Mouse (Mus musculus) embryonic facial prominence, embryonic 11.5 days (tissue): Measurements from ENCODE around the gene Nxnl1. TPM values are rescaled to one million over a fixed set of nuclear protein-coding genes. Genes with fewer than 3 reads are reported as not detected.

Experiments
- ATAC-seq: fragments of 200-750 bp; cut with Nextera tagmentation; replicated peaks from 2 replicates; pipeline ENCODE4 v1.8.0; 2017; ENCODE audit warnings: low read depth; ENCODE audit not compliant: insufficient number of reproducible peaks, low FRiP score, low TSS enrichment
- DNase-seq: peaks from one replicate; pipeline ENCODE4 v3.0.0-alpha.2; 2015; ENCODE audit warnings: low spot score
- H3K27ac ChIP-seq: fragments of 300-500 bp; sonication (generic); replicated peaks from 2 replicates; pipeline ENCODE4 v1.5.1; 2014; ENCODE audit warnings: mild to moderate bottlenecking, low read depth, low read length, control low read depth
- H3K27me3 ChIP-seq: fragments of 300-500 bp; sonication (generic); 2 replicates; pipeline ENCODE4 v1.6.1; 2014; ENCODE audit warnings: mild to moderate bottlenecking, low read length, moderate library complexity, mixed read lengths; ENCODE audit not compliant: control insufficient read depth, insufficient read depth
- H3K36me3 ChIP-seq: fragments of 300-500 bp; sonication (generic); replicated peaks from 2 replicates; pipeline ENCODE4 v1.6.1; 2014; ENCODE audit warnings: low read depth, mild to moderate bottlenecking, low read length, moderate library complexity, mixed read lengths; ENCODE audit not compliant: control insufficient read depth, insufficient read depth
- H3K4me1 ChIP-seq: fragments of 300-500 bp; sonication (generic); 2 replicates; pipeline ENCODE4 v1.6.1; 2014; ENCODE audit warnings: low read length, mixed read lengths; ENCODE audit not compliant: control insufficient read depth, insufficient read depth
- H3K4me2 ChIP-seq: fragments of 300-500 bp; sonication (generic); 2 replicates; pipeline ENCODE4 v1.6.1; 2014; ENCODE audit warnings: low read depth, mild to moderate bottlenecking, control low read depth, low read length, moderate library complexity
- H3K4me3 ChIP-seq: fragments of 300-500 bp; sonication (generic); 2 replicates; pipeline ENCODE4 v1.5.1; 2014; ENCODE audit warnings: low read depth, low read length, control low read depth
- H3K9ac ChIP-seq: fragments of 300-500 bp; sonication (generic); replicated peaks from 2 replicates; pipeline ENCODE4 v1.6.1; 2014; ENCODE audit warnings: mild to moderate bottlenecking, control low read depth, low read length
- H3K9me3 ChIP-seq: fragments of 300-500 bp; sonication (generic); replicated peaks from 2 replicates; pipeline ENCODE4 v1.6.1; 2016; ENCODE audit warnings: mild to moderate bottlenecking, low read length, inconsistent platforms, mixed read lengths; ENCODE audit not compliant: control insufficient read depth
- WGBS: fragments of 180-500 bp; shearing (Covaris S2); extraction: QIAGEN DNeasy Blood & Tissue Kit; methylation state at CpG from one replicate; pipeline ENCODE4 v1.1.7; 2014; 5-methylcytosine and 5-hydroxymethylcytosine counted together
- polyA plus RNA-seq: library from polyadenylated mRNA; unstranded; fragments of >200 nt; fragmentation: Nextera tagmentation; extraction: Ambion mirVana; gene quantifications from 2 replicates; pipeline ENCODE4 v1.2.1, GENCODE M21; 2014

Nxnl1 gene
- polyA plus RNA-seq, result 0.17 TPM in 1 of 2 replicates, not detected in the other

DNA sequence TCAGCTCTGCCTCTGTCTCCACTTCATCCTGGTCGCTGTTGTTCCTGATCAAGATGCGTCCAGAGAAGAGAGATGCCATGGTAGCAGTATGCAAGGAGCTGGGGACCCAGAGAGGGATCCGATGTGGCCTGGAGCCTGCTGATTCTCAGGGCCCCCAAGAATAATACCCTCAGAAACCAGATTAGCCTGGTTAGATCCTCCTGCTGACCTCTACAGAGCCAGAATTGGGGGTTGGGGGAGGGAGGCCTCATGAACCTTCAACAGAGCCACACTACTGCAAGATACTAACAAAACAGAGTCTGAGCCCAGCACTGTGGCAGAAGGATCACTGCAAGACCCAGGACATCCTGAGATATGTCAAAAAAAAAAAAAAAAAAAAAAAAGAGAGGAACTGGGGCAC is at the start of gene Nxnl1:
Gene Nxnl1 (minus strand): TSS at position 101 of the 400 bp plus-strand sequence.
- Histone ChIP-seq H3K27ac (no peak within 1 kb of the TSS), H3K27me3 (peaks cover 19% of the 10 kb centered on the region), H3K9me3 (peaks cover 3% of the 10 kb centered on the region), H3K4me2 (no peak within 1 kb of the TSS), H3K4me3 (no peak within 1 kb of the TSS), H3K9ac (no peak within 1 kb of the TSS), H3K4me1 (no peaks in the 10 kb centered on the region; the same call in 1 of the 2 replicates), H3K36me3 (no peaks in the 10 kb centered on the region)
- WGBS, result 53% methylated on average over 3 of the region's 3 CpGs
- ATAC-seq (no peak), DNase-seq (no peak)

- no peaks in the 10 kb centered on the region; the same call in none of the 2 replicates for H3K36me3 ChIP-seq
- peaks cover 6% of the 10 kb centered on the region; the same call in 1 of the 2 replicates for H3K4me1 ChIP-seq
- H3K9ac ChIP-seq, result no peak overlapping the region
- no peak overlapping the region for H3K4me3 ChIP-seq
- no peak overlapping the region for H3K27ac ChIP-seq
- H3K9me3 ChIP-seq, result no peaks in the 10 kb centered on the region
- no peak overlapping the region for H3K4me2 ChIP-seq
- WGBS, result 34% methylated on average over 4 of the region's 4 CpGs
- no peak for ATAC-seq
- no peaks in the 10 kb centered on the region for H3K27me3 ChIP-seq
- DNase-seq, result no peak
Measured at GRCm38 (mm10) chr8:71613418-71613817, 47.0 kb upstream of the Nxnl1 start.

DNA sequence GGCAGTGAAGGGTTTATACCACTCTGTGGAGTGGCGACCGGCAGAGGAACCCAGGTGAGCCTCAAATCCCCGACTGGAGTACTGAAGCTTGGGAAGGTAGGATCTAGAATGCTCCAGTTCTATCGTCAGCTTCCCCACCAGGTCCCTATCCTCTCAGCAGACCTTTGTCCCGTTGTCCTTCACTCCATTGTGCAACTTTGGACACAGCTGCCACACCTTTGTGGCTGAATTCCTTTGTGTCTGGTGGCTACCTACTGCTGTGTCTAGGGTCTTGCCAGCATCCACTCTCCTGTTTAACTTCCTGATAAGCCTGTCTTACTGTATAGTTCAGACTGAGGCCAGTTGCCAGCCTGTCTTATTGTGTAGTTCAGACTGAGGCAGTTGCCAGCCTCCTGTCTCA is 45.7 kb upstream of the Nxnl1 start:
- H3K27me3 ChIP-seq, result no peaks in the 10 kb centered on the region
- WGBS, result 58% methylated on average over 5 of the region's 5 CpGs
- no peaks in the 10 kb centered on the region; the same call in none of the 2 replicates for H3K36me3 ChIP-seq
- H3K27ac ChIP-seq, result no peak overlapping the region
- peak overlapping the region; percentile 88; the same call in 1 of the 2 replicates for H3K9ac ChIP-seq
- H3K4me2 ChIP-seq, result peak overlapping the region; percentile 73
- H3K4me1 ChIP-seq, result peaks cover 6% of the 10 kb centered on the region; the same call in 1 of the 2 replicates
- ATAC-seq, result no peak
- no peak for DNase-seq
- no peaks in the 10 kb centered on the region for H3K9me3 ChIP-seq
- H3K4me3 ChIP-seq, result peak overlapping the region; percentile 94

DNA sequence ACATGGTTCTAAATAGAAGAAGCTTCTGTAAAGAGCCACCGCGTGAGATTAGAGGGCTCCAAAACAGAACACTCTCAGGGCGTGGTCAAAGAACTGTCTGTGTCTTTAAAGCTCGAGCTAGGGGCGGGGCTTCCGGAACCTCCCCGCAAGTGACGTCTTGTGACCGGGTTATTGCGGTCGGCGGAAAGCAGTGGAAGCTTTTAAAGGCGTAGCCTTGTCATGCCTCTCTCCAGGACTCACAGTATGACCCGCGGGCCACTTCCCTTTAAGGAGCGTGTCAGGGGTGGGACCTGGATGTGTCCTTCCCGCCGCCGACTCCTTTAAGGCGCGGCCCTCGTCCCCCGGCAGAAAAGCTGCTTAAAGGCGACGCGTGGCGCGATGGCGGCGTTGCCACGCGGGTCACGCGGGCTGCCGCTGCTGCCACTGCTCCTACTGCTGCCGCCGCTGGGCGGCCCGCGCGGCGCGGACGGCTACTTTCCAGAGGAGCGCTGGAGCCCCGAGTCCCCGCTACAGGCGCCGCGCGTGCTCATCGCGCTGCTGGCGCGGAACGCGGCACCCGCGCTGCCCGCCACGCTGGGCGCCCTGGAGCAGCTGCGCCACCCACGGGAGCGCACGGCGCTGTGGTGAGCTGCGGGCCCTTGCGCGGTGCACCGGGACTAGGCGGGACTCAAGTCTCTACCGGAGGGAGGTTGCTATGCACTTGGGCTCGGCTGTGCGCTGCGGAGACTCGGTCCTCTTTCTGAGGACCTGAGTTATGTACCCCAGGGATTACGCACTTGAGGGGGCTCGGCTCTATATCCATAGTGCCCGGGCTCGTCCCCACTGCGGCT is 44.6 kb upstream of the Nxnl1 start, which contains the start of gene Colgalt1:
Gene Colgalt1 (plus strand): TSS at position 177 of the 830 bp plus-strand sequence.
- Histone ChIP-seq H3K27me3 (no peaks in the 10 kb centered on the region), H3K4me1 (peaks cover 6% of the 10 kb centered on the region; the same call in 1 of the 2 replicates), H3K27ac (peak within 1 kb of the TSS; percentile 62), H3K4me2 (peak within 1 kb of the TSS; percentile 73), H3K9ac (peak within 1 kb of the TSS; percentile 88), H3K4me3 (peak within 1 kb of the TSS; percentile 94), H3K9me3 (no peaks in the 10 kb centered on the region), H3K36me3 (no peaks in the 10 kb centered on the region; the same call in none of the 2 replicates)
- peak; percentile 99 for DNase-seq
- ATAC-seq, result peak; percentile 97
- WGBS, result under 1% methylated on average over 82 of the region's 82 CpGs

GRCm38 (mm10) chr8:71604021-71604420 is 37.6 kb upstream of the Nxnl1 start:
- Histone ChIP-seq H3K4me2 (no peak overlapping the region), H3K27me3 (peaks cover 19% of the 10 kb centered on the region), H3K27ac (no peak overlapping the region), H3K4me1 (peaks cover 6% of the 10 kb centered on the region), H3K9me3 (no peaks in the 10 kb centered on the region), H3K36me3 (no peaks in the 10 kb centered on the region), H3K4me3 (no peak overlapping the region), H3K9ac (no peak overlapping the region)
- WGBS, result 50% methylated on average over 7 of the region's 7 CpGs
- no peak for ATAC-seq
- DNase-seq, result no peak

DNA sequence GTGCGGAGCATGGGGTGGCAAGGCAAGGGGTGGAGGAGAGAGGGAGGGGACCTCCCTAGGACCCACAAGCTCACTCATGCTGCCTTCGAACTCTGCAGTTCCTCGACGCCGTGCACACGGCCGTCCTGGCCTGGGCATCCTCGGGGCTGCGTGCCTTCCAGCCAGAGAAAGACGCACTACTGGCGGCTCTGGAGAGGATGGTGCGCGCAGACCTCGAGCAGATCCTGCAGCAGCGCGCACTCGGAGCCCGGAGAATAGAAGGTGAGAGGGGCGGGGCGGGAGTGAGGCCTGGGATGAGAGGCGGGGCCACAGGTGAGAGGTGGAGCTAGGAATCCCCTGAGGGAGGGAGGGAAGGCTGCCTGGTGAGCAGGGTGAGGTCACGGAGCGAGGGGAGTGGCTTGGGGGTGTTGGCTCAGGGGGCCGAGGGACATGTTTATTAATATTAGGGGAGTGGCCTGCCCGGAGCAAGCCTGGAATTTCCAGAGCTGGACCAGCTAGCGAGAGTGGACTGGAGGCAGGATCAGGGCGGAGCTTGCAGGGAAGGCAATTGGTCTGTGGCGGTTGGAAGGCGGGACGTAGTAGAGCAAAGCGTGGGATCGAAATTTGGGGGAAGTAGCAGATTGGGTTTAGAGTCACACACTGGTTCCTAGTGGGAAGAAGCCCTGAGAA is 36.4 kb upstream of the Nxnl1 start:
- H3K9ac ChIP-seq, result peak overlapping the region; percentile 51
- peak overlapping the region; percentile 76 for H3K4me2 ChIP-seq
- peak overlapping the region; percentile 39 for H3K4me3 ChIP-seq
- H3K9me3 ChIP-seq, result no peaks in the 10 kb centered on the region
- H3K36me3 ChIP-seq, result no peaks in the 10 kb centered on the region
- no peak overlapping the region for H3K27ac ChIP-seq
- peaks cover 6% of the 10 kb centered on the region for H3K4me1 ChIP-seq
- DNase-seq (peak; percentile 88), ATAC-seq (peak; percentile 62)
- peaks cover 19% of the 10 kb centered on the region for H3K27me3 ChIP-seq
- WGBS, result under 1% methylated on average over 32 of the region's 32 CpGs

DNA sequence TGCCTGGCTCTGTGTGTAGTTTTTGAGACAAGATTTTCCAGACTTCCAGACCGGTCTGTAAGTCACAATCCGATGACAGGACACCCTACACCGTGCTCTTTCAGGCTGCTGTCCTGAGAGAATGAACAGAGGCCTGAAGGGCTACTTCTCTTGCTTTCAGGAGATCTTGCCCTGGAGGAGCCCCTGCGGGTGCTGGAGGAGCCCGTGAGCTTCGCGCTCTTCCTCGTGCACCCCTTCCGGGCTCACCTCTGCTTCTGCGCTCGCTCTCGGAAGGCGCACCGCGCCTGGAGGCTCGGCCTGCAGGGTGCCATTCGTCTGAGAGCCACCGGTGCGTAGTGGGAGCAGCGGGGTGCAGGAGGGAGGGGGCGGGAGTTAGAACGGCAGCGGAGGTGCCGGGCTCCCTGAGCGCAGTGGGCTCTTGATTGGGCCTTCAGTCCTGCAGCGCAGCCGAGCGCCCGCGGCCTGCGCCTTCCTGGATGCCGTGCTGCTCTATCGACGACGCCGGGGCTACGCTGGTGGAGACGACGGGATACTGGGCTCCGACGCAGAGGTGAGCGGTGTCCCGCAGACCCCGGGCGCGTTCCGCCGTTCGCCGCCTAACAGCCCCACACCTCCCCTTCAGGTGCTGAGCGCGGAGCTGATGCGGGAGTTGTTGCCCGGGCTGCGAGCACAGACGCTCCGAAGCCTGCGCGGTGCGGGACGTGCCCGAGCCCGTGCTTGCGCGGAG is 35.7 kb upstream of the Nxnl1 start:
- H3K9me3 ChIP-seq, result no peaks in the 10 kb centered on the region
- H3K27ac ChIP-seq, result no peak overlapping the region
- H3K36me3 ChIP-seq, result no peaks in the 10 kb centered on the region
- H3K4me1 ChIP-seq, result peaks cover 6% of the 10 kb centered on the region
- DNase-seq (peak; percentile 35), ATAC-seq (peak; percentile 7)
- H3K4me3 ChIP-seq, result peak overlapping the region; percentile 39
- peak overlapping the region; percentile 76 for H3K4me2 ChIP-seq
- H3K27me3 ChIP-seq, result peaks cover 19% of the 10 kb centered on the region
- 4% methylated on average over 65 of the region's 65 CpGs for WGBS
- peak overlapping the region; percentile 51 for H3K9ac ChIP-seq
